Comparison of ENCODE assay signal across 29 mouse cellular contexts in genomic region chr11:59428057-59428660, GRCm38 (mm10). TPM values are rescaled to one million over a fixed set of nuclear protein-coding genes. Genes with fewer than 3 reads are reported as not detected.
A peak's percentile ranks its signal among the peaks of the same experiment; 100 is the strongest.
DNase-seq lines count a peak whose midpoint lies in the region; TF ChIP-seq lines count a peak whose summit lies in the region.
"Had no signal": no experiment of that assay in that cellular context is flagged by ENCODE, and none has a peak within 500 bp of the region (broad histone marks: within the 10 kb centered on the region; RNA-seq: fewer than 3 reads in every experiment).

No protein-coding gene starts in this region.

- peaks cover 12% of the 10 kb centered on the region for H3K4me1 ChIP-seq in thymus, adult 2 months (replicated peaks; ENCODE audit: control insufficient read depth, insufficient read depth, low read length)
- H3K4me1 ChIP-seq: lung, embryonic 15.5 days had no signal

- DNase-seq in cerebellum, adult 9-11 months, result peak; percentile 27
- no peak for DNase-seq in cerebellum, adult 11-12 months
- DNase-seq in heart, adult 18-20 months, result peak; percentile 31 to 60
- no peak for DNase-seq in heart, postnatal 14 days
- DNase-seq in kidney, adult 9 months, result peak; percentile 71
- no peak for DNase-seq in kidney, postnatal 14 days
- DNase-seq in skeletal muscle tissue, adult 2 months (ENCODE audit: low read depth, low spot score), result peak; percentile 76
- DNase-seq in thymus, adult 2 months, result no peak
- DNase-seq: adrenal gland, postnatal 14 days; cerebellum, adult 9-10 months; forebrain, postnatal 0 days; lung, postnatal 4 days; right cerebral cortex, postnatal 14 days; thymus, postnatal 4 days had no signal

- no peak overlapping the region for H3K4me3 ChIP-seq in thymus, adult 2 months (ENCODE audit: control insufficient read depth, insufficient read depth, low read length)
- H3K4me3 ChIP-seq: forebrain, embryonic 10.5 days; hindbrain, embryonic 15.5 days; intestine, embryonic 15.5 days; limb, embryonic 12.5 days; lung, embryonic 15.5 days; neural tube, embryonic 15.5 days had no signal

- WGBS in thymus, adult 2 months, result 91% methylated on average over 9 of the region's 9 CpGs

- no peaks in the 10 kb centered on the region for H3K27me3 ChIP-seq in thymus, adult 2 months (ENCODE audit: control insufficient read depth, insufficient read depth, low read length)
- H3K27me3 ChIP-seq: hindbrain, embryonic 15.5 days; intestine, embryonic 15.5 days; limb, embryonic 12.5 days; lung, embryonic 15.5 days; neural tube, embryonic 15.5 days had no signal

- no peak overlapping the region for H3K27ac ChIP-seq in thymus, adult 2 months (ENCODE audit: control insufficient read depth, insufficient read depth, low read length)
- H3K27ac ChIP-seq: forebrain, embryonic 10.5 days; hindbrain, embryonic 15.5 days; intestine, embryonic 15.5 days; limb, embryonic 12.5 days; liver, embryonic 14.5 days; lung, embryonic 15.5 days; neural tube, embryonic 15.5 days had no signal

- no peaks in the 10 kb centered on the region for H3K36me3 ChIP-seq in thymus, adult 2 months (ENCODE audit: control insufficient read depth, insufficient read depth, low read length)
- H3K36me3 ChIP-seq: intestine, embryonic 15.5 days had no signal

- TF ChIP-seq CTCF in thymus, adult 2 months (IDR thresholded peaks at IDR 0.05; ENCODE audit: borderline replicate concordance, control insufficient read depth, extremely low read depth, insufficient read depth, low read length, poor library complexity), result no peak

- intact Hi-C loops in heart, postnatal 14 days (cut with DNase I), result no loop called here

- TF ChIP-seq POLR2A in thymus, adult 2 months (IDR thresholded peaks at IDR 0.05; ENCODE audit: control insufficient read depth, extremely low read depth, insufficient read depth, low read length, poor library complexity), result no peak

RNA-seq across cellular contexts. Expression of gene Jmjd4, which starts 21.7 kb away (rescaled TPM):
- total RNA-seq in heart, adult 18-20 months (2021), result 10 to 100 TPM; 11.1 to 12.0 TPM
- total RNA-seq in heart, postnatal 14 days (2021), result 10 to 100 TPM; 10.9 to 12.5 TPM
- 16.4 and 16.9 TPM in 2 replicates for polyA plus RNA-seq in thymus, adult 2 months (2012; rRNA removed)

RNA-seq across cellular contexts. Expression of gene Snap47, which starts 22.8 kb away (rescaled TPM):
- 10 to 100 TPM; 39.1 to 43.4 TPM for total RNA-seq in heart, adult 18-20 months (2021)
- total RNA-seq in heart, postnatal 14 days (2021), result 10 to 100 TPM; 34.0 to 37.5 TPM
- 35.1 and 36.8 TPM in 2 replicates for polyA plus RNA-seq in thymus, adult 2 months (2012; rRNA removed)

RNA-seq across cellular contexts. Expression of gene Zfp867, which starts 44.1 kb away (rescaled TPM):
- total RNA-seq in heart, adult 18-20 months (2021), result 1 to 10 TPM; 2.5 to 3.2 TPM
- total RNA-seq in heart, postnatal 14 days (2021), result 1 to 10 TPM; 4.2 to 4.6 TPM
- 0.34 and 0.50 TPM in 2 replicates for polyA plus RNA-seq in thymus, adult 2 months (2012; rRNA removed)

RNA-seq across cellular contexts. Expression of gene Prss38, which starts 52.7 kb away (rescaled TPM):
- total RNA-seq in heart, adult 18-20 months (2021), result not detected
- not detected for total RNA-seq in heart, postnatal 14 days (2021)
- polyA plus RNA-seq in thymus, adult 2 months (2012; rRNA removed), result not detected in 2 replicates
- total RNA-seq: adrenal gland, postnatal 14 days; forebrain, postnatal 0 days; heart, postnatal 36 days; layer of hippocampus, postnatal 25 days; left cerebral cortex, postnatal 10 days had no signal
- polyA plus RNA-seq: forebrain, embryonic 10.5 days; G1E; hindbrain, embryonic 15.5 days; intestine, embryonic 15.5 days; large intestine, adult 2 months; liver, embryonic 14.5 days; lung, embryonic 15.5 days; midbrain, embryonic 16.5 days; neural tube, embryonic 15.5 days; spleen, adult 2 months; stomach, embryonic 14.5 days had no signal

Comparison
In these comparisons a context has a peak if more than half of its experiments do, and no peak if none do; other contexts are left out.
1. DNase-seq: peak in cerebellum, adult 9-11 months (single experiment), heart, adult 18-20 months (2 of 2), kidney, adult 9 months (single experiment) and skeletal muscle tissue, adult 2 months (single experiment); none in cerebellum, adult 11-12 months (single experiment), heart, postnatal 14 days (0 of 2), kidney, postnatal 14 days (single experiment) and thymus, adult 2 months (single experiment).